Mouse (Mus musculus) midbrain, embryonic 11.5 days (tissue): ENCODE measurements around the gene Sema6b. TPM values are rescaled to one million over a fixed set of nuclear protein-coding genes. Genes with fewer than 3 reads are reported as not detected.
"Not testable (repeated sequence)": the region's sequence is repeated elsewhere in the genome, so short reads cannot be mapped to it uniquely, and the experiment has no call there.

ENCODE experiments used
- ATAC-seq: fragments of 200-750 bp; cut with Nextera tagmentation; 2 replicates; pipeline ENCODE4 v1.8.0; 2017; ENCODE audit warnings: moderate TSS enrichment, moderate library complexity; ENCODE audit not compliant: low FRiP score
- DNase-seq: peaks from one replicate; pipeline ENCODE4 v3.0.0; 2015; ENCODE audit warnings: low spot score; ENCODE audit errors: missing footprints
- H3K27ac ChIP-seq: fragments of 300-500 bp; sonication (generic); 2 replicates; pipeline ENCODE4 v1.5.1; 2014; ENCODE audit warnings: low read depth, low read length
- H3K27me3 ChIP-seq: fragments of 300-500 bp; sonication (generic); 2 replicates; pipeline ENCODE4 v1.6.1; 2014; ENCODE audit warnings: mild to moderate bottlenecking, low read length, moderate library complexity, mixed read lengths; ENCODE audit not compliant: control insufficient read depth, insufficient read depth
- H3K36me3 ChIP-seq: fragments of 300-500 bp; sonication (generic); 2 replicates; pipeline ENCODE4 v1.6.1; 2014; ENCODE audit warnings: mild to moderate bottlenecking, low read length, moderate library complexity, mixed read lengths; ENCODE audit not compliant: control insufficient read depth, insufficient read depth
- H3K4me1 ChIP-seq: fragments of 300-500 bp; sonication (generic); 2 replicates; pipeline ENCODE4 v1.6.1; 2014; ENCODE audit warnings: low read length; ENCODE audit not compliant: control insufficient read depth, insufficient read depth
- H3K4me2 ChIP-seq: fragments of 300-500 bp; sonication (generic); 2 replicates; pipeline ENCODE4 v1.6.1; 2014; ENCODE audit warnings: mild to moderate bottlenecking, moderate library complexity
- H3K4me3 ChIP-seq: fragments of 300-500 bp; sonication (generic); 2 replicates; pipeline ENCODE4 v1.5.1; 2014; ENCODE audit warnings: low read depth, low read length
- H3K9ac ChIP-seq: fragments of 300-500 bp; sonication (generic); 2 replicates; pipeline ENCODE4 v1.6.1; 2014; ENCODE audit warnings: low read length
- H3K9me3 ChIP-seq: fragments of 300-500 bp; sonication (generic); 2 replicates; pipeline ENCODE4 v1.6.1; 2016; ENCODE audit warnings: low read length; ENCODE audit not compliant: control insufficient read depth
- WGBS: fragments of 180-500 bp; shearing (Covaris S2); extraction: QIAGEN DNeasy Blood & Tissue Kit; methylation state at CpG from one replicate; pipeline ENCODE4 v1.1.7; 2014; 5-methylcytosine and 5-hydroxymethylcytosine counted together
- polyA plus RNA-seq: library from polyadenylated mRNA; unstranded; fragments of >200 nt; fragmentation: Nextera tagmentation; extraction: Ambion mirVana; gene quantifications from 2 replicates; pipeline ENCODE4 v1.2.1, GENCODE M21; 2014

Gene Sema6b
- polyA plus RNA-seq, 1 experiment from 2014 or later, result 1.9 TPM

GRCm38 (mm10) chr17:56112743-56113142 lies 27.4 kb downstream of the Sema6b start:
- Histone ChIP-seq H3K9me3 (no peaks in the 10 kb centered on the region), H3K4me1 (0 out of 2 replicates have a peak, but pooled peaks cover 3% of the 10 kb centered on the region), H3K9ac (no peak overlapping the region), H3K36me3 (no peaks in the 10 kb centered on the region), H3K27ac (no peak overlapping the region), H3K27me3 (0 out of 2 replicates have a peak, but pooled peaks cover 3% of the 10 kb centered on the region), H3K4me2 (no peak overlapping the region), H3K4me3 (no peak overlapping the region)
- no peak for ATAC-seq
- 79% methylated on average over 3 of the region's 3 CpGs for WGBS
- no peak for DNase-seq

- Histone ChIP-seq H3K4me2 (no peak overlapping the region), H3K4me1 (no peaks in the 10 kb centered on the region), H3K9me3 (no peaks in the 10 kb centered on the region), H3K27me3 (no peaks in the 10 kb centered on the region), H3K9ac (no peak overlapping the region), H3K36me3 (no peaks in the 10 kb centered on the region), H3K4me3 (no peak overlapping the region), H3K27ac (no peak overlapping the region)
- 43% methylated on average over 5 of the region's 5 CpGs for WGBS
- ATAC-seq (peak; percentile 52; the same call in 1 of the 2 replicates), DNase-seq (peak; percentile 91)
Observed at GRCm38 (mm10) chr17:56111864-56112263, 28.3 kb downstream of the Sema6b start.

- Histone ChIP-seq H3K9ac (no peak overlapping the region), H3K4me1 (no peaks in the 10 kb centered on the region), H3K9me3 (no peaks in the 10 kb centered on the region), H3K27ac (no peak overlapping the region), H3K36me3 (no peaks in the 10 kb centered on the region), H3K4me3 (no peak overlapping the region), H3K27me3 (no peaks in the 10 kb centered on the region), H3K4me2 (no peak overlapping the region)
- 69% methylated on average over 1 of the region's 1 CpGs for WGBS
- DNase-seq, result no peak
- no peak for ATAC-seq
Observed at GRCm38 (mm10) chr17:56111021-56111420, 29.1 kb downstream of the Sema6b start.

GRCm38 (mm10) chr17:56110571-56110970 lies 29.6 kb downstream of the Sema6b start:
- WGBS, result 75% methylated on average over 4 of the region's 4 CpGs
- Histone ChIP-seq H3K27me3 (no peaks in the 10 kb centered on the region), H3K27ac (no peak overlapping the region), H3K4me1 (no peaks in the 10 kb centered on the region), H3K4me2 (no peak overlapping the region), H3K36me3 (no peaks in the 10 kb centered on the region), H3K4me3 (no peak overlapping the region), H3K9me3 (no peaks in the 10 kb centered on the region), H3K9ac (no peak overlapping the region)
- DNase-seq (no peak), ATAC-seq (no peak)

- Histone ChIP-seq H3K4me1 (no peaks in the 10 kb centered on the region), H3K27me3 (no peaks in the 10 kb centered on the region), H3K4me2 (no peak within 1 kb of the TSS), H3K27ac (no peak within 1 kb of the TSS), H3K4me3 (no peak within 1 kb of the TSS), H3K9me3 (no peaks in the 10 kb centered on the region), H3K36me3 (no peaks in the 10 kb centered on the region), H3K9ac (no peak within 1 kb of the TSS)
- WGBS, result 56% methylated on average over 10 of the region's 10 CpGs
- ATAC-seq (0 out of 2 replicates have a peak, but pooled peaks have one; percentile 20), DNase-seq (no peak)
Observed at GRCm38 (mm10) chr17:56109219-56110051, 30.7 kb downstream of the Sema6b start, which contains the start of gene Plin4. Gene Plin4, minus strand, starts transcription at chr17:56109803.

- no peaks in the 10 kb centered on the region for H3K4me1 ChIP-seq
- no peak overlapping the region for H3K9ac ChIP-seq
- no peak overlapping the region for H3K27ac ChIP-seq
- 81% methylated on average over 6 of the region's 6 CpGs for WGBS
- ATAC-seq (no peak), DNase-seq (peak; percentile 78)
- H3K4me3 ChIP-seq, result no peak overlapping the region
- no peaks in the 10 kb centered on the region for H3K27me3 ChIP-seq
- H3K4me2 ChIP-seq, result no peak overlapping the region
- no peaks in the 10 kb centered on the region for H3K36me3 ChIP-seq
- no peaks in the 10 kb centered on the region for H3K9me3 ChIP-seq
Observed at GRCm38 (mm10) chr17:56108334-56109044, 31.7 kb downstream of the Sema6b start.

GRCm38 (mm10) chr17:56107736-56108135 lies 32.4 kb downstream of the Sema6b start:
- ATAC-seq (no peak), DNase-seq (peak; percentile 33)
- Histone ChIP-seq H3K27ac (no peak overlapping the region), H3K27me3 (no peaks in the 10 kb centered on the region), H3K36me3 (no peaks in the 10 kb centered on the region), H3K4me1 (no peaks in the 10 kb centered on the region), H3K9me3 (no peaks in the 10 kb centered on the region), H3K4me2 (no peak overlapping the region), H3K4me3 (no peak overlapping the region), H3K9ac (no peak overlapping the region)
- 91% methylated on average over 2 of the region's 2 CpGs for WGBS

GRCm38 (mm10) chr17:56106981-56107380 lies 33.2 kb downstream of the Sema6b start:
- 72% methylated on average over 4 of the region's 4 CpGs for WGBS
- Histone ChIP-seq H3K9me3 (no peaks in the 10 kb centered on the region), H3K27me3 (no peaks in the 10 kb centered on the region), H3K9ac (no peak overlapping the region), H3K36me3 (peaks cover 5% of the 10 kb centered on the region), H3K4me1 (no peaks in the 10 kb centered on the region), H3K4me3 (no peak overlapping the region), H3K4me2 (no peak overlapping the region), H3K27ac (no peak overlapping the region)
- ATAC-seq (no peak), DNase-seq (peak; percentile 26)

- not testable (repeated sequence) for H3K4me1 ChIP-seq, ATAC-seq, H3K4me3 ChIP-seq, H3K9ac ChIP-seq, H3K36me3 ChIP-seq, H3K27ac ChIP-seq, H3K4me2 ChIP-seq, H3K9me3 ChIP-seq, DNase-seq, H3K27me3 ChIP-seq
- 90% methylated on average over 4 of the region's 4 CpGs for WGBS
Observed at GRCm38 (mm10) chr17:56106436-56106835, 33.7 kb downstream of the Sema6b start.
